Mouse (Mus musculus) intestine, embryonic 15.5 days (tissue): ENCODE data around the gene Mtmr4. TPM values are rescaled to one million over a fixed set of nuclear protein-coding genes. Genes with fewer than 3 reads are reported as not detected.

ENCODE experiments used
- ATAC-seq: fragments of 200-750 bp; cut with Nextera tagmentation; 2 replicates; pipeline ENCODE4 v1.8.0; 2017; ENCODE audit warnings: moderate TSS enrichment, moderate library complexity
- H3K27ac ChIP-seq: fragments of 300-500 bp; sonication (generic); 2 replicates; pipeline ENCODE4 v1.5.1; 2015; ENCODE audit warnings: mild to moderate bottlenecking, inconsistent platforms
- H3K27me3 ChIP-seq: fragments of 300-500 bp; sonication (generic); replicated peaks from 2 replicates; pipeline ENCODE4 v1.6.1; 2015; ENCODE audit warnings: inconsistent platforms
- H3K36me3 ChIP-seq: fragments of 300-500 bp; sonication (generic); 2 replicates; pipeline ENCODE4 v1.6.1; 2015; ENCODE audit warnings: inconsistent platforms
- H3K4me1 ChIP-seq: fragments of 300-500 bp; sonication (generic); replicated peaks from 2 replicates; pipeline ENCODE4 v1.6.1; 2015; ENCODE audit warnings: inconsistent platforms
- H3K4me2 ChIP-seq: fragments of 300-500 bp; sonication (generic); replicated peaks from 2 replicates; pipeline ENCODE4 v1.6.1; 2015; ENCODE audit warnings: mild to moderate bottlenecking, inconsistent platforms
- H3K4me3 ChIP-seq: fragments of 300-500 bp; sonication (generic); replicated peaks from 2 replicates; pipeline ENCODE4 v1.5.1; 2015; ENCODE audit warnings: inconsistent platforms
- H3K9ac ChIP-seq: fragments of 300-500 bp; sonication (generic); 2 replicates; pipeline ENCODE4 v1.6.1; 2015; ENCODE audit warnings: inconsistent platforms
- H3K9me3 ChIP-seq: fragments of 300-500 bp; sonication (generic); 2 replicates; pipeline ENCODE4 v1.6.1; 2016; ENCODE audit warnings: inconsistent platforms
- WGBS: fragments of 180-500 bp; shearing (Covaris S2); methylation state at CpG from one replicate; pipeline ENCODE4 v1.1.7; 2015; 5-methylcytosine and 5-hydroxymethylcytosine counted together
- polyA plus RNA-seq: library from polyadenylated mRNA; unstranded; fragments of >200 nt; fragmentation: Nextera tagmentation; extraction: Ambion mirVana; gene quantifications from 2 replicates; pipeline ENCODE4 v1.2.1, GENCODE M21; 2015

Gene Mtmr4
- polyA plus RNA-seq, 1 experiment from 2014 or later: 26.9 TPM

GRCm38 (mm10) chr11:87587211-87587874 is 4.6 kb upstream of the Mtmr4 start:
- Histone ChIP-seq H3K4me1 (peaks cover 24% of the 10 kb centered on the region), H3K9ac (no peak overlapping the region), H3K4me2 (no peak overlapping the region), H3K36me3 (0 out of 2 replicates have a peak, but pooled peaks cover 3% of the 10 kb centered on the region), H3K9me3 (no peaks in the 10 kb centered on the region), H3K4me3 (no peak overlapping the region), H3K27me3 (no peaks in the 10 kb centered on the region), H3K27ac (no peak overlapping the region)
- WGBS: 91% methylated on average over 5 of the region's 5 CpGs
- ATAC-seq: no peak

- H3K36me3 ChIP-seq: 0 out of 2 replicates have a peak, but pooled peaks cover 3% of the 10 kb centered on the region
- H3K9ac ChIP-seq: no peak overlapping the region
- H3K4me3 ChIP-seq: no peak overlapping the region
- no peak for ATAC-seq
- H3K9me3 ChIP-seq: no peaks in the 10 kb centered on the region
- H3K27ac ChIP-seq: no peak overlapping the region
- H3K4me2 ChIP-seq: 0 out of 2 replicates have a peak overlapping the region, but pooled peaks have one; percentile 72
- no peaks in the 10 kb centered on the region for H3K27me3 ChIP-seq
- WGBS: 93% methylated on average over 8 of the region's 8 CpGs
- H3K4me1 ChIP-seq: peaks cover 37% of the 10 kb centered on the region
These were observed 2.4 kb upstream of the Mtmr4 start for GRCm38 (mm10) chr11:87589605-87590004.

GRCm38 (mm10) chr11:87590841-87591525 is 979 bp upstream of the Mtmr4 start:
- no peaks in the 10 kb centered on the region for H3K27me3 ChIP-seq
- H3K9ac ChIP-seq: peak overlapping the region; percentile 85
- H3K4me1 ChIP-seq: peaks cover 38% of the 10 kb centered on the region
- ATAC-seq: no peak
- under 1% methylated on average over 25 of the region's 25 CpGs for WGBS
- no peaks in the 10 kb centered on the region for H3K9me3 ChIP-seq
- peak overlapping the region; percentile 77 for H3K4me3 ChIP-seq
- peak overlapping the region; percentile 86 for H3K27ac ChIP-seq
- H3K36me3 ChIP-seq: 0 out of 2 replicates have a peak, but pooled peaks cover 3% of the 10 kb centered on the region
- H3K4me2 ChIP-seq: peak overlapping the region; percentile 72

GRCm38 (mm10) chr11:87592354-87592695 is 363 bp downstream of the Mtmr4 start:
- peaks cover 46% of the 10 kb centered on the region for H3K4me1 ChIP-seq
- H3K36me3 ChIP-seq: peaks cover 7% of the 10 kb centered on the region
- peak overlapping the region; percentile 97 for H3K27ac ChIP-seq
- no peaks in the 10 kb centered on the region for H3K9me3 ChIP-seq
- peak overlapping the region; percentile 85 for H3K4me2 ChIP-seq
- H3K9ac ChIP-seq: peak overlapping the region; percentile 78
- H3K27me3 ChIP-seq: no peaks in the 10 kb centered on the region
- H3K4me3 ChIP-seq: peak overlapping the region; percentile 77
- WGBS: 0% methylated on average over 15 of the region's 15 CpGs
- ATAC-seq: no peak

- Histone ChIP-seq H3K9ac (peak overlapping the region; percentile 78), H3K4me3 (peak overlapping the region; percentile 77), H3K27ac (peak overlapping the region; percentile 97), H3K9me3 (no peaks in the 10 kb centered on the region), H3K4me2 (peak overlapping the region; percentile 85), H3K4me1 (peaks cover 46% of the 10 kb centered on the region), H3K27me3 (no peaks in the 10 kb centered on the region), H3K36me3 (peaks cover 13% of the 10 kb centered on the region)
- no peak for ATAC-seq
- WGBS: 31% methylated on average over 13 of the region's 13 CpGs
These were observed 994 bp downstream of the Mtmr4 start for GRCm38 (mm10) chr11:87592713-87593598.

GRCm38 (mm10) chr11:87595327-87595841 is 3.4 kb downstream of the Mtmr4 start:
- Histone ChIP-seq H3K4me3 (peak overlapping the region; percentile 65), H3K36me3 (peaks cover 34% of the 10 kb centered on the region), H3K27me3 (no peaks in the 10 kb centered on the region), H3K4me2 (peak overlapping the region; percentile 91), H3K27ac (peak overlapping the region; percentile 68), H3K9me3 (no peaks in the 10 kb centered on the region), H3K9ac (peak overlapping the region; percentile 81), H3K4me1 (peaks cover 31% of the 10 kb centered on the region)
- 2% methylated on average over 27 of the region's 37 CpGs for WGBS
- ATAC-seq: peak; percentile 67

- H3K27me3 ChIP-seq: no peaks in the 10 kb centered on the region
- H3K4me1 ChIP-seq: peaks cover 28% of the 10 kb centered on the region
- H3K27ac ChIP-seq: peak overlapping the region; percentile 68
- 8% methylated on average over 7 of the region's 7 CpGs for WGBS
- H3K9ac ChIP-seq: peak overlapping the region; percentile 81
- no peak for ATAC-seq
- peaks cover 39% of the 10 kb centered on the region for H3K36me3 ChIP-seq
- no peaks in the 10 kb centered on the region for H3K9me3 ChIP-seq
- H3K4me2 ChIP-seq: peak overlapping the region; percentile 91
- peak overlapping the region; percentile 65 for H3K4me3 ChIP-seq
These were observed 4.0 kb downstream of the Mtmr4 start for GRCm38 (mm10) chr11:87595976-87596375.

GRCm38 (mm10) chr11:87596492-87596891 is 4.5 kb downstream of the Mtmr4 start:
- H3K4me3 ChIP-seq: peak overlapping the region; percentile 65; the same call in 1 of the 2 replicates
- H3K27ac ChIP-seq: no peak overlapping the region
- peak overlapping the region; percentile 91 for H3K4me2 ChIP-seq
- no peaks in the 10 kb centered on the region for H3K9me3 ChIP-seq
- H3K9ac ChIP-seq: no peak overlapping the region
- H3K4me1 ChIP-seq: peaks cover 28% of the 10 kb centered on the region
- ATAC-seq: no peak
- H3K27me3 ChIP-seq: no peaks in the 10 kb centered on the region
- 43% methylated on average over 2 of the region's 2 CpGs for WGBS
- H3K36me3 ChIP-seq: peaks cover 42% of the 10 kb centered on the region

GRCm38 (mm10) chr11:87597061-87597460 is 5.1 kb downstream of the Mtmr4 start:
- no peak for ATAC-seq
- no peak overlapping the region for H3K27ac ChIP-seq
- H3K9me3 ChIP-seq: no peaks in the 10 kb centered on the region
- H3K4me2 ChIP-seq: no peak overlapping the region
- H3K4me3 ChIP-seq: no peak overlapping the region
- H3K27me3 ChIP-seq: no peaks in the 10 kb centered on the region
- H3K9ac ChIP-seq: no peak overlapping the region
- peaks cover 42% of the 10 kb centered on the region for H3K36me3 ChIP-seq
- peaks cover 28% of the 10 kb centered on the region for H3K4me1 ChIP-seq

GRCm38 (mm10) chr11:87599395-87600089 is 7.6 kb downstream of the Mtmr4 start:
- Histone ChIP-seq H3K27me3 (no peaks in the 10 kb centered on the region), H3K36me3 (peaks cover 65% of the 10 kb centered on the region), H3K4me3 (no peak overlapping the region), H3K4me2 (no peak overlapping the region), H3K9me3 (no peaks in the 10 kb centered on the region), H3K4me1 (peaks cover 11% of the 10 kb centered on the region), H3K27ac (no peak overlapping the region), H3K9ac (no peak overlapping the region)
- WGBS: 74% methylated on average over 13 of the region's 13 CpGs
- ATAC-seq: peak; percentile 50

- WGBS: 95% methylated on average over 10 of the region's 10 CpGs
- Histone ChIP-seq H3K36me3 (peaks cover 74% of the 10 kb centered on the region), H3K9ac (no peak overlapping the region), H3K4me3 (no peak overlapping the region), H3K27me3 (no peaks in the 10 kb centered on the region), H3K9me3 (no peaks in the 10 kb centered on the region), H3K4me1 (peaks cover 11% of the 10 kb centered on the region), H3K4me2 (no peak overlapping the region), H3K27ac (no peak overlapping the region)
- no peak for ATAC-seq
These were observed 8.4 kb downstream of the Mtmr4 start for GRCm38 (mm10) chr11:87600322-87600853.
